Mouse (Mus musculus): ENCODE results near the gene Hist2h3b.

Gene Hist2h3b

DNA sequence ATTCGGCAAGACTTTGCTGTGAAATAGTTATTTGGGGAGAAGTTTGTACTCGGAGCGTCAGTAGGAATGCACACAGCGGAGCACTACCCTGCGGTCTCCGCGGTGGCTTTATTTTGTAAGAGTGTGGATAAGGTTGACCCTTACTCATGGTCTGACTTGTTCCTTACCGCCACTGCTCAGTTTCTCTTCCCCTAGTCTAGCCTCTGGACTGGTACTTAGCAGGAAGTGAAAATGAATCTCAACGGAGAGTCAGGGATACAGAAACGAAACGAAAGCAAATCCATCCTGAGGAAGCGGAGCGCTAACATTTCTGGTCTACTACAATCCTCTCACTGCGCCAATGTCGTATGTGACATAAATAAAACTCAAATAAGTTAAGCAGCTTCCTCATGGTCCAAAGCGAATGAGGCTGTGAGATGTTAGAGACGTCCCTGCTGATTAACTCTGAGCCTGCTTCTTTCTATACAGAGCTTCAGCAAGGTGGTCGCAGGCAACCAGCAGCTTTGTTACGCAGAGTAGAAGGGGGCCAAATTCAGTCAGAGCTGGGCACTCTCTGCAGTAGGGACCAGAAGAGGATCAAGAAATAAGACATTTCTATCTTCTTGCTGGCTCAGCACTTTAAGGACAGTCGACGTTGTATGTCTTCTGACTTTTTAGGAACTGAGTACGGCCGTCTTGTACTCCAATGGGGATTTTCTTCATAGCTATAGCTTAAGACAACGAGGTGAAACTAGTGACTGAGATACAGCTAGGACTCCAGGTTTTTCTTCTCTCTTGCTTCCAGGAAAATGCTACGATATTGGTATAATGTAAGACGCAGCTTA, 32.5 kb downstream of the Hist2h3b start:
- H3K9me3 ChIP-seq (ENCODE audit: low read length), result 0 out of 2 replicates have a peak, but pooled peaks cover 5% of the 10 kb centered on the region
- H3K36me3 ChIP-seq (ENCODE audit: insufficient read depth, low read length), result no peaks in the 10 kb centered on the region
- peaks cover 26% of the 10 kb centered on the region for H3K27me3 ChIP-seq (ENCODE audit: insufficient read depth, low read length)
- H3K4me1 ChIP-seq (replicated peaks; ENCODE audit: low read depth, low read length), result peaks cover 31% of the 10 kb centered on the region
- peak overlapping the region; percentile 49 for H3K4me3 ChIP-seq (replicated peaks; ENCODE audit: low read length)
- TF ChIP-seq NANOG (IDR thresholded peaks at IDR 0.05; ENCODE audit: borderline replicate concordance, low read length) (no peak), CTCF (conservative IDR thresholded peaks at IDR 0.05; ENCODE audit: low read length) (no peak), POU5F1 (IDR thresholded peaks at IDR 0.05; ENCODE audit: borderline replicate concordance, low read length) (no peak)

DNA sequence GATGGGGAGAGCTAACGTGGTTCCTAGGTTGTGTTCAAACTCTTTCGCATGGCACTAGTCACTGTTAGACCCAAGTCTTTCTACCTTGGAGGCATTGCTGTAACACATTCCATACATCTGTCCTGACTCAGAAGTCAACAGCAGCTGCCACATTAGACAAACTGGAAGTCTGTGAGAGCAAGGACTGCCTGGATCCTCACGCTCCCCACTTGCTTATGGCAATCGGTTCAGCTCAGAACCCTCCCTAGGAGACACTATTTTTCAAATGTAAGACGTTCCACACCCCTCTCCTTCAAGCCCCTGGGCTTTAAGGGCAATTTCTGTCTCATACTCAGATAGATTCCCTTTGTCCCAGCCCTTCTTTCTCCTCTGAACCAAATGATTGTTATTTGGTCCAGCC, 33.6 kb downstream of the Hist2h3b start:
- Histone ChIP-seq H3K4me3 (replicated peaks; ENCODE audit: low read length) (no peak overlapping the region), H3K9me3 (ENCODE audit: low read length) (0 out of 2 replicates have a peak, but pooled peaks cover 5% of the 10 kb centered on the region), H3K4me1 (replicated peaks; ENCODE audit: low read depth, low read length) (peaks cover 37% of the 10 kb centered on the region), H3K36me3 (ENCODE audit: insufficient read depth, low read length) (no peaks in the 10 kb centered on the region), H3K27me3 (ENCODE audit: insufficient read depth, low read length) (peaks cover 26% of the 10 kb centered on the region)
- TF ChIP-seq NANOG (IDR thresholded peaks at IDR 0.05; ENCODE audit: borderline replicate concordance, low read length) (no peak), POU5F1 (IDR thresholded peaks at IDR 0.05; ENCODE audit: borderline replicate concordance, low read length) (no peak), CTCF (conservative IDR thresholded peaks at IDR 0.05; ENCODE audit: low read length) (no peak)

DNA sequence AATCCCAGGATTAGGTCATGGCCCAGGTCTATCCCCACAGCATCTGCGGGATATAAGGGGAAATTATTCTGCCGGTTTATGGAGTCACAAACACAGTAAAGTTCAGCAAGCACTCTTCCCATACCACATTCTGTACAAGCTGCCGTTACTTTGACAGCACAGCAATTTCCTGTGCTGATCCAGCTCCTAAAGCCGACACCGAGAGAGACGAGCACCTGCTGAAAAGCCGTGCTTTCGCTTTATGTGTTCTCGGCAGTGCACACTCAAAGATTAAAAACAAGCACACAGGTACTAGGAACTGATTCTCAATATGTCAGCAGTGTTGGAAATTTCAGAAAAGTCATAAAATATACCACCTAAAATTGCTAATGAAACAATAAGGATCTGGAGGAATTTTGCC, 38.1 kb downstream of the Hist2h3b start:
- Histone ChIP-seq H3K36me3 (ENCODE audit: insufficient read depth, low read length) (no peaks in the 10 kb centered on the region), H3K4me3 (replicated peaks; ENCODE audit: low read length) (no peak overlapping the region), H3K9me3 (ENCODE audit: low read length) (no peaks in the 10 kb centered on the region), H3K27me3 (ENCODE audit: insufficient read depth, low read length) (peaks cover 11% of the 10 kb centered on the region), H3K4me1 (replicated peaks; ENCODE audit: low read depth, low read length) (peaks cover 20% of the 10 kb centered on the region)
- TF ChIP-seq POU5F1 (IDR thresholded peaks at IDR 0.05; ENCODE audit: borderline replicate concordance, low read length) (no peak), CTCF (conservative IDR thresholded peaks at IDR 0.05; ENCODE audit: low read length) (no peak), NANOG (IDR thresholded peaks at IDR 0.05; ENCODE audit: borderline replicate concordance, low read length) (no peak)

DNA sequence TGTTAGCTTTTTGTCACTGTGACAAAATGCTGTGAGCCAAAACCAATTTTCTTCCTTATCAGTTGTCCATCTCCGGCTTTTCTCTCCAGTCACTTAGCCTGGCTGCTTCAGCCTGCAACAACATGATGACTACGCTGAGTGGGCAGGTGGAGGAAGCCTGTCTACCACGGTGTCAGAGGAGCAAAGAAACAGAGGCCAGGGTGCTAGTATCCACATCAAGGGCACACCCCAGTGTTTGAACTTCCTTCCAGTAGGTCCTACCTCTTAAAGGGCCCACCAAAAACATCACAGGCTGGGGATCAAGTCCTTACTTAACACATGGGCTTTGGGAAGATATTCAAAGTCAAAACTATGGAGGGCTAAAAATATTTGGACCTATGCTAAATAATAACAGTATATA, 41.0 kb downstream of the Hist2h3b start:
- H3K4me3 ChIP-seq (replicated peaks; ENCODE audit: low read length), result no peak overlapping the region
- H3K4me1 ChIP-seq (replicated peaks; ENCODE audit: low read depth, low read length), result peaks cover 23% of the 10 kb centered on the region
- no peaks in the 10 kb centered on the region for H3K27me3 ChIP-seq (ENCODE audit: insufficient read depth, low read length)
- peaks cover 14% of the 10 kb centered on the region for H3K9me3 ChIP-seq (ENCODE audit: low read length)
- TF ChIP-seq NANOG (IDR thresholded peaks at IDR 0.05; ENCODE audit: borderline replicate concordance, low read length), result no peak
- TF ChIP-seq CTCF (conservative IDR thresholded peaks at IDR 0.05; ENCODE audit: low read length), result no peak
- TF ChIP-seq POU5F1 (IDR thresholded peaks at IDR 0.05; ENCODE audit: borderline replicate concordance, low read length), result no peak
- H3K36me3 ChIP-seq (ENCODE audit: insufficient read depth, low read length), result no peaks in the 10 kb centered on the region

DNA sequence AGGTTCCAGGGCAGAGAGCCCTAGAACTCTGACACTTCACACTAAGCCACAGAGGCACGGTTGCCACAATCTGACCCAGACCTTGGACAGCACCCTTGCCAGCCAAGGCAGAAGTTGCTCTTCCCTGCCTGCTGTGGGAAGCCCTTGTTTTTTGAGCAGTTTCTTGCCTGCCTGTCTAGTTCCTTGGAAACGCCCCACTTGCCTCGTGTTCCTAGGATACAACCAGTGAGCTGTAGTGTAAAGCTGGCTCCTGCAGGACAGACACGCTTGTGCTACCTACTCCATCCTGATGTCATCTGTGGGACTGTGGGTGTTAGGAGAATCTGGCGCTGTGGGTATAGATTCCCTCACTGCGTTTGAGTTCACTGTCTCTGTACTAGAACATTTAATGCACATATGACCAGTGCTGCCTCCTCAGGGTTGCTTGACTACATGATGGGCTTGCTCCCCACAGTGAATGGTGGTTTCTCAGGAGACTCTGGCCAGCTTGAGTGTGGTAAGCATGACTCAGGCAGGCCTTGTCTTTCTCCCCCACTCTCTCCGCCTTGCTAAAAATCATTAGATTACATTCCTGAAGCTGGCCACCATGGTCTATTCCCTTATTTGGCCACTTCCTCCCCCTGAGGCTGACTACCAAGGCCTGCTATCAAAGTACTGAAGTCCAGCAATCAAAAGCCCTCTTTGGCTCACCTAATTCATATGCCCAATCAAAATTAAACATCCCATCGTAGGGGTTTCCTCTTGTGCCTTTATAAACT, 44.1 kb downstream of the Hist2h3b start:
- TF ChIP-seq NANOG (IDR thresholded peaks at IDR 0.05; ENCODE audit: borderline replicate concordance, low read length) (no peak), CTCF (conservative IDR thresholded peaks at IDR 0.05; ENCODE audit: low read length) (no peak), POU5F1 (IDR thresholded peaks at IDR 0.05; ENCODE audit: borderline replicate concordance, low read length) (no peak)
- peaks cover 41% of the 10 kb centered on the region for H3K9me3 ChIP-seq (ENCODE audit: low read length)
- no peaks in the 10 kb centered on the region for H3K36me3 ChIP-seq (ENCODE audit: insufficient read depth, low read length)
- H3K4me3 ChIP-seq (replicated peaks; ENCODE audit: low read length), result no peak overlapping the region
- no peaks in the 10 kb centered on the region for H3K27me3 ChIP-seq (ENCODE audit: insufficient read depth, low read length)
- H3K4me1 ChIP-seq (replicated peaks; ENCODE audit: low read depth, low read length), result peaks cover 8% of the 10 kb centered on the region
